Mouse (Mus musculus) right cerebral cortex, postnatal 10 days (tissue): Measurements from ENCODE around the gene Tmem110.

ENCODE experiments used
- DNase-seq, 2 experiments: peaks; one replicate each; pipeline ENCODE4 v3.0.0; 2021; ENCODE audit warnings: low spot score in 2 of 2

Tmem110 gene

GRCm38 (mm10) chr14:30862368-30862767 lies 37.0 kb downstream of the Tmem110 start:
- DNase-seq, result no peak

- DNase-seq, result no peak
Observed at GRCm38 (mm10) chr14:30865311-30865710, 39.9 kb downstream of the Tmem110 start.

DNA sequence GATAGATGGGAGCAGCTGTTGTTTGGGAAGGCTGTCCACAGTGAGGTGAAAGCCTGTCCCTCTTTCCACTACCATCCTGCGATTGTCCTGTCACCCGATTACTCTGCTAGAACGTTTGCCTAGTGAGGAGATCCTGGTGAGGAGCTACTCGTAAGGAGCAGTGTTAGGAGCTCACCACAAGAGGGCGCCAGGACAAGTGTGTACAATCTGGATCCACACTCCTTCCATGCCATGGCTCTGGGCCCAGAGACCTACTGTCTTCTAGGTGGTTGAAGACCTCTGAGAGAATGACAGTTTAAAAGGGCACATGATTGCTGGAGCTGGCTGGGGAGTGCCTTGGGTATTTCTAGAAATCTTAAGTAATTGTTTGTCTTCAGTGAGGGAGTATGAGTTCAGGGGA lies 41.7 kb downstream of the Tmem110 start:
- DNase-seq, result peak; percentile 80 to 87

DNA sequence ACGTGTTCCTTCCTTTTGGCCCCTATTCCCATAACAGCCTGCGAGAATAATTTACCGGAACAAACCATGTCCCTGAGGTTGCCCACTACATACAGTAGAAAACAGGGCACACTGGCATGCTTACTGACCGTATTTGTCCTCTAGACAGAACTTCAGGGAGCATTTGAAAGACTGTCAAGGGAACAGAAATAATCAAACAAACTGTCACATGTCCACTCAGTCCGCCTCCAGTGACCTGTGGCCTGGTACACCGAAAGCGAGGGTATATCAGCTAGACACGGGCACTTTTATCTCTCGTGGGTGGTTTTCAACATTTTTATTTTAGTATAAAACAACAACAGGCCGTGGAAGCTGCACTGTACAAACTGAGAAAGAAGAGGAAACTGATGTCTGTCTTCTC lies 43.4 kb downstream of the Tmem110 start:
- DNase-seq, result no peak

GRCm38 (mm10) chr14:30869391-30869801 lies 44.0 kb downstream of the Tmem110 start:
- no peak for DNase-seq

- DNase-seq, result peak in 1 of 2 experiments; percentile 53
Observed at GRCm38 (mm10) chr14:30870206-30871147, 45.1 kb downstream of the Tmem110 start.

- peak in 1 of 2 experiments; percentile 23 for DNase-seq
Observed at GRCm38 (mm10) chr14:30874095-30874700, 48.8 kb downstream of the Tmem110 start.

DNA sequence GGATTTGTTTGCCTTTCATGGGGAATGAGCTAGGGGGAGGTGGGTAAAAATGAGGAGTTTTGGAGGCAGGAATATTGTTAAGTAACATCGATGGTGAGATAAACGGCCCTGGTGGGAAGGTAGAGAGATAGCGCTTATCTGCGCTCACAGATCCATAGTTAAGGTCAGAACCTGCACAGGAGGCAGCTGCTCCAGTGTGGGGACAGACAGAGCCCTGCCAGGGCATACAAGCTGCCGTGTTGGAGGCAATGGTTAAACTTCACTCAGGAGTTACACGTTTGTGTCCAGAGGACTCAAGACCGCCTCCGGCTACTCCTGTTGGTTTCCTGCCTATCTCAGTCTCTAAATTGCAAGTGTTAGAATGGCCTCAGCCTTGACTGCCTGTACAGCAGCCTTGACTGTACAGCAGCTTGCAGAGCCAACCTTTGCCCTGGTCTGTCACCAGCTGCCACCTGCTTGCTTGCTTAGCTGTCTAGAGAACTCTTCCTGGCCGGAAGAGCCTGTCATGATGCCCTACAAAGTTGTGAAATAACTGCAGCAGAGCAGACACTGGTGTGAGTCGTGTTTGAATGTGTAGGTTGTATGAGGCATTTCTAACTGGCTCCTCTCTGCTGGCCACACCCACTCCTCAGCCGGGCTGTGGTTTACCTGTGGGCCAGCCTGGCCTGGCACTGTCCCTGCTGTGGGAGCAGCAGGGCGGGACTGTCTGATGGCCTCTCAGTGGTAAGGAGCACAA lies 49.9 kb downstream of the Tmem110 start:
- no peak for DNase-seq

DNA sequence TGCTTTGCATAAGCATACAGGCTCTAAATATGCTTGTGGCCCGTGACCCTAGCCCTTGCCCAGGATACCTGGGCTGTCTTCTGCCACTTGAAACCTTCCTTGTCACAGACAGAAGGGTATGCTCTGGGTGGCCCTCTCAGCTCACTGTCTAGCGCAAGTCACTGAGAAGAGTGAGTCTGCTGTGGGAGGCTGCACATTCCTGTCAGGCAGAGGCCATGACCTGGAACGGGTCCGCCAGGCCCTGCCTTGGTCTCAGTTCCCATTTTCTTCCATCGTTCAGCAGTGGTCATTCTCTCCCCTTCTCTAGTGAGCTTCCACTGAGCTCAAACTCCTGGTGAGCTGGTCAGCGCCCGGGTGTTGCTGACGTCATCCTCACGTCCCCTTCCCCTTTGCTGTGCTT lies 50.6 kb downstream of the Tmem110 start:
- no peak for DNase-seq

DNA sequence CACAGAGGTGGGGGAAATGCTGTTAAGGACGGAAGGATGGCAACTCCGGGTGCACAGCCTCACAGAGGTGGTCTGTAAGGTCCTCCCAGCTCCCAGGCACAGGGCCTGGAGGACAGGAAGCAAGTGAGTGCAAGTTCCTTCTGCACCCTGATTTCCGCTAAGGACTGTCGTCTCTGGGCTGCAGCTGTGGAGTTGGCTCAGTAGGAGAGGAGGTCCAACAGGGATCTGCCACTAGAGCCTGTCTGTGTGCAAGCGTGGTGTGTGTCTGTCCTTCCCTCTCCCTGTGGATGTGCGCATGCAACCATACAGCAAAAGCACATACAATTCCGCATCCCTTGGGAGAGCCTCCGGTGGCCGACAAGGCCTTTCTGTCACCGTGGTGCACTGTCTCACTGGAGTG lies 51.1 kb downstream of the Tmem110 start:
- no peak for DNase-seq

- no peak for DNase-seq
Observed at GRCm38 (mm10) chr14:30877827-30878226, 52.4 kb downstream of the Tmem110 start.

DNA sequence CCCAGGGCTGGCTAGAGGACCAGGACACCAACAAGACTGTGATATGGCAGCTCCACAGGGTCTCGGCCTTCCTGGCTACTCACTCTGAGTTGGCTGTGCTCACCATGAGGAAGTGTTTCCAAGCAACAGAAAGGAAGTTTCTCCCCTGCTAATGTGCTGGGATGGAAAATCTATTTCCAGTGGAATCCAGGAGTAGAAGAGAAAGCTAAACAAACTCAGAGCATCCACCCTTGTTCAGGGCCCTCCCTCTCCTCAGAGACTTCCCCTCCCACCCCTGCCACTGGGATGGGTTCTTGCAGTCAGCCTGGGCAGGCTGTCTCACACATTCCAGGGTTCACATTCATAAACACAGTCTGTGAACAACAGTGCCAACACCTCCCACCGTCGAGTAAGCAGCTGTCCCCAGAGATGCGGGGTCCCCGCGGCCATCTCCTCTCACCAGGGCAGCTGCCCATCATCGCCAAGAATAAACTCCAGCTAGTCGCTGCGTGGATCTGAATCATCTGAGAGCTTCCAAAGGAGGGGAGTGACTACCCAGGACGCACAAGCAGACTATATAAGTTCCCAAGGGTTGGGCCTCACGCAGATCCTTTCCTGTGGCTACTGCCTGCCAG lies 53.7 kb downstream of the Tmem110 start, which contains the start of gene Mustn1:
Gene Mustn1 (plus strand): TSS at position 243 of the 614 bp plus-strand sequence.
- DNase-seq, result peak in 1 of 2 experiments; percentile 56

- DNase-seq, result no peak
Observed at GRCm38 (mm10) chr14:30879794-30880193, 54.4 kb downstream of the Tmem110 start.

DNA sequence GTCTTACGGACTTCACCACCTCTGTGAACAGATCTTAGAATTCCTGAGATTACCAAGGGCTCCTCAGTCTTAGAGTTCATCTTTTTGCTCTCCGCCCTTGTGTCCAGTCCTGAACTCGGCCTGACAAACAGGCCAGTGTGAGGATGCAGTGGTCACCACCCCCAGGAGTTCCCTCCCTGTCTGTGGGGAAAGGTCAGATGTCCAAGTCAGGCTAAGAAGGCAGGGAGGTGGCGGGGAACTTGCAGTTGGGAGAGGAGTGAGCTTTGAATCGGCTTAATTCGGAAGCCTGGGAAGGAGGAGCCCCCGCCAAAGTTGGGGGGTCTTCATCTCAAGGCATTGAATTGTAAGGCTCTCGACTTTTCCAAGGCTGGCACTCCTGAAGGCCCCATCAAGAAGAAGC lies 54.9 kb downstream of the Tmem110 start:
- no peak for DNase-seq

- DNase-seq, result peak in 1 of 2 experiments; percentile 70
Observed at GRCm38 (mm10) chr14:30880811-30881717, 55.7 kb downstream of the Tmem110 start.

- no peak for DNase-seq
Observed at GRCm38 (mm10) chr14:30881718-30882108, 56.3 kb downstream of the Tmem110 start.

DNA sequence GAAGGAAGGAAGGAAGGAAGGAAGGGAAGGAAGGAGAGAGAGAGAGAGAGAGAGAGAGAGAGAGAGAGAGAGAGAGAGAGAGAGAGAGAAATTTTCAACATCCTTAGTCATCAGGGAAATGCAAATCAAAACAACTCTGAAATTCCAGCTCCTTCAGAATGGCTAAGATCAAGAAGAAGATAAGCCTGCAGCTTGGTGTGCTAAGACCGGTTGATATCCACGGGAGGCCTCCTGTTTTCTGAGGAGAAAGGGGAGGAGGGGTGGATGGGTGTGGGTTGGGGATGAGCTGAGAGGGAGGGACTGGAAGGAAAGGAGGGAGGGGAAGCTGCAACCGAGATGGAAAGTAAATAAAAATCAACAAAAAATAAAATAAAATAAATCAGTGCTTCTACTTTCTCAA lies 59.9 kb downstream of the Tmem110 start:
- no peak for DNase-seq

DNA sequence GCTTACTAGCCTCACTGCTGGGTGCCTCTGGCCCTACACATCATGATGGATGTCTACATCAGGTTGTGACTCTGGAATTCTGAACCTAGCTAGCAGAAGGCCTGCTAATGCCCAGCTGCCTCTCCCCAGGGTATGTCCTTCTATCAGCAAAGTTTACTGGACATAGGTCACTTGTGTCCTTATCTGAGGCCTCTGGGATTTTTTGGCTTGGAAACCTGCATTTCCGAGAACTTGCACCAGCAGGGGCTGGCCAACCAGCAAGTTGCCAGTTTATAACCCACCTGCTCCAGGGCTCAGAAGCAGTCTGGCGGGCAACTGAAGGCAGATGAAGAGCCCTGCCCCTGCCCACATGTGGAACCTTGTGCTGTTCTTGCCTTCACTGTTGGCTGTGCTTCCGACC lies 60.8 kb downstream of the Tmem110 start, which contains the start of gene Itih4:
Gene Itih4 (plus strand): TSS at position 273 of the 400 bp plus-strand sequence.
- no peak for DNase-seq

DNA sequence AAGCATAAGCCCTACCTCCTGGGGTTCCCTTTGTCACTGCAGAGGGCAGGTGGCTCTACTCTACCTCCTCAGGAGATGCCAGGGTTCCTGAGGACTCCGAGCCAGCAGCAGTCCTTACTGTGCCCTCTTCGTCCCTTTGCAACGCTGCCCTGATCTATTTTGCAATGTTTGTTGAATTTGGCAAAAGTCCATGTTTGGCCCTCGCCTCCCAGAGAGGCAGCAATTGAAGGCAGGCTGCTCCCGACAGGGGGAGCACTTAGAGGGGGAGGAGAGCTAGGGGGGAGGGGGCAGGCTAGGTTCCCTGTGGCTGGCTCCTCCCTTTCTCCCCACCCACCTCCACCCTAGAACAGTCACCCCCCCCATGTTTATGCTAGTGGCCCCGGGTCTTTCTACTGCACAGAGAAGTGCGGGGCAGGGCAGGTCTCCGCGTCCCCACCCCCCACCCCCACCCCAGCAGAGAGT lies 62.9 kb downstream of the Tmem110 start:
- DNase-seq, result no peak

DNA sequence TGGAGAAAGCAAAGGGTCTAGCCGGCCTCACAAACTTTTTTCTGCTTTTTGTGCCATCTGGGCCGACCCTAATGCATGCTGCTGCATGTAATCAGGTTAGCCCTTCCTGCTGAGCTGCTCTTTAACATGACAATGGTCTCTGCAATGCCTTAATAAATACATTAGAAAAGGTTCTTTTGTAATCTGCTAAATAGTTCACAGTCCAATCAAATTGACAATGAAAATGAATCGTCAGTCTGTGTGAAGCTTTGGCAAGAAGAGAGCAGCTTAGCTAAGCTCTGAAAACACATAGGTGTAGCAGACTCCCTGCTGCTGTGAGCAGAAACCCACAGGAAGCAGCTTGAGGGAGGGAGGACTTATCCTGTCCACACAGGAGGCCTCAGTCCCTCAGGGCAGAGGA lies 74.6 kb downstream of the Tmem110 start:
- no peak for DNase-seq

DNA sequence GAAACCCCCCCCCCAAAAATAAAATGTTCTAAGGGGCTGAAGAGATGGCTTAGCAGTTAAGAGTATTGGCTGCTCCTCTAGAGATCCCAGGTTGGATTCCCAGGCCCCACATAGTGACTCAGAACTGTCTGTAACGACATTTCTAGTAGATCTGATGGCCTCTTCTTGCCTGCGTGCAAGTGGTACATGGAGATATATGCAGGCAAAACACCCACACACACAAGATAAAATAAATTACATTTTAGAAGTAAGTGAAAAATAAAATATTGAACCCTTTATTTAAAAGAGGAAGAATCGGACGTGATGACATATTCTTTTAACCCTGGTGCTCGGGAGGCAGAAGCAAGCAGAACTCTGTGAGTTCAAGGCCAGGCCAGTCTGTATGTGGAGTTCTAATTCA lies 77.2 kb downstream of the Tmem110 start:
- DNase-seq, result no peak
